Mouse (Mus musculus) G1E (cell line): ENCODE measurements around the gene Fgfr2.

Experiments
- CTCF ChIP-seq: IDR thresholded peaks from 2 replicates; pipeline ENCODE4 v1.5.1; 2012; ENCODE audit warnings: low read depth, low read length, inconsistent platforms, mixed read lengths
- GATA1 ChIP-seq: IDR thresholded peaks from 2 replicates; pipeline ENCODE4 v1.6.1; 2012; ENCODE audit warnings: borderline replicate concordance, low read length, inconsistent platforms, mixed read lengths
- POLR2AphosphoS5 ChIP-seq: IDR thresholded peaks from 2 replicates; pipeline ENCODE4 v1.6.1; 2012; ENCODE audit warnings: low read depth, low read length, inconsistent platforms; ENCODE audit not compliant: insufficient replicate concordance
- TAL1 ChIP-seq: conservative IDR thresholded peaks from 2 replicates; pipeline ENCODE4 v1.6.1; 2012; ENCODE audit warnings: low read depth, low read length, inconsistent platforms, mixed read lengths

DNA sequence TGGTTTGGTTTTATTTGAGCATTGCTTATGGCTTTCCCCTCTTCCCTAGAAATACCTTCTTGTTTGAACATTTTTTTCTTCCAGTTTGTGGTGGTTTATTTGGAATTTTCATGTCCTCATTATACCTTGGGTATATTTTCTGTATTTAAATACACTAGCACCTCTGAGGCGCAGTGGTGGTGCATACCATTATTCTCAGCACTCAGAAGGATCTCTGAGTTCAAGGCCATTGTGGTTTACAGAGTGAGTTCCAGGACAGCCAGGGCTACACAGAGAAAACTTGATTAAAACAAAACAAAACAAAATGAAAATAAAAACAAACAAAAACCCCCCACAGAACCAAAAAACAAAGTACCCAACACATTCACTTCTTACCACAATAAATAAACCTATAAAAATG lies 189.8 kb downstream of the Fgfr2 start:
- TF ChIP-seq GATA1 (no peak), CTCF (no peak), TAL1 (no peak), POLR2AphosphoS5 (no peak)
